Mouse (Mus musculus) embryo, embryonic 11 days (tissue): ENCODE measurements around the gene Ern1.
"Not testable (repeated sequence)": the region's sequence is repeated elsewhere in the genome, so short reads cannot be mapped to it uniquely, and the experiment has no call there.

Source experiments
- DNase-seq: peaks from one replicate; pipeline ENCODE4 v3.0.0-alpha.2; 2015

Ern1 gene

GRCm38 (mm10) chr11:106429689-106430088 is 58.0 kb downstream of the Ern1 start:
- no peak for DNase-seq

- DNase-seq: no peak
Observed at GRCm38 (mm10) chr11:106428556-106428955, 59.1 kb downstream of the Ern1 start.

- no peak for DNase-seq
Observed at GRCm38 (mm10) chr11:106428106-106428505, 59.5 kb downstream of the Ern1 start.

DNA sequence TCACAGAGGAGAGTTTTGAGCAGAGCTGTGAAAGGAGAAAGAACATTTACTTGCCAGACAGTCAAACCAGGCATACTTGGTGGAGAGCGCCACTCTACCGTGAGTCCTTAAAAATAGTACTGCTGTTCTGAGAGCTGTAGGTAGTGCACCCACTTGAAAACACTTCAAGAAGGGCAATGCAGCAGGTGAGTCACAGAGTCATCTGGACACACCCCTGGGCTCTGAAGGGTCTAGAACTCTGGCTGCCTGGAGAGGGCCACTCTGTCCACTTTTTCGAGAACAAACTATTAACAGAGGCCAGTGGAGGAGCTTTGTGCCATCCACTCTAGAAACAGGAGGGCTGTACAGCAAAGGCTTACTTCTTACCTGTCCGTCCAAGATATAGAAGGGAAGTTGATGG is 61.2 kb downstream of the Ern1 start:
- DNase-seq: no peak

DNA sequence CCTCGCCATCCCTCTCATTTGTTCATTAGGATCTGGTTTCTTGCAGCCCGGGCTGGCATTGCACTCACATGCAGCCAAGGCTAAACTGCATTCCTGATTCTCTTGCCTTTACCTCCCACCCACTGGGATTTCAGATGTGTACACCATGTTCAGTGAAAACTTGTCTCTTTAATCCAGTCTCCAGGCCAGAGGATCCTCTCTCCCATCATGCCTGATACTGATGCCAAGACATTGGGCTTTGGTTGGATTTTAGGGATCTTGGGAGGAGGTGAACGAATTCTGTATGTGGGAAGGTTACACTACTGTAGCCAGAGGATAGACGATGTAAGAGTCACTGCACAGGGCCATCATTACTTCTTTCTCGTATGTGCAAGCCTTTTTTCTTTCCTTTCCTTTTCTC is 62.5 kb downstream of the Ern1 start:
- no peak for DNase-seq

- DNase-seq: no peak
Observed at GRCm38 (mm10) chr11:106419262-106420102, 68.2 kb downstream of the Ern1 start.

DNA sequence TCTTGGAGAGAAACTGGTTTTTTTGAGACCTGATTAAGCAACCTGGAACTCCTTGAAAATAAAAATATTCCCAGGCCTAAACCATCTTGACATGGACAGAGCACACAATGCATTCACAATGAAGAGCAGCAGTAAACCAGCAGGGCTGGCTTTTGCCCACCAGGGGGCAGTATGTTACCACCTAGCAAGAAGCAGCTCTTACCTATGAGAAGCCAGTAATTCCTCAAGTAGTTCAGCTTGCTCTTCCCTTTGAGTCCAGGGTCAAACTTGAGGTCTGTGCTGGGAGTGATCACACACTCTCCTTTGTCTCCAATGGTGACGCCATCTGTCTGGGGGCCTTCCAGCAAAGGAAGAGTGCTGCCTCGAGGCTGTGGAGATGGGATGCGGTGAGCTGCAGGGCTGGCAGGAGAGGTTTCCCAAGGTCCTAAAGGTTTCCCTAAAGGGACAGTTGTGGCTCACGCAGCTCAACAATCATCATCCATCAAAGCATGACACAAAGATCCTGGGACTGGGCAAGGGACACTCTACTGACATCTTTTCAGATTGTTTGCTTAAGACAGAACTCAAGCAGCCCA is 68.9 kb downstream of the Ern1 start:
- peak; percentile 87 for DNase-seq

DNA sequence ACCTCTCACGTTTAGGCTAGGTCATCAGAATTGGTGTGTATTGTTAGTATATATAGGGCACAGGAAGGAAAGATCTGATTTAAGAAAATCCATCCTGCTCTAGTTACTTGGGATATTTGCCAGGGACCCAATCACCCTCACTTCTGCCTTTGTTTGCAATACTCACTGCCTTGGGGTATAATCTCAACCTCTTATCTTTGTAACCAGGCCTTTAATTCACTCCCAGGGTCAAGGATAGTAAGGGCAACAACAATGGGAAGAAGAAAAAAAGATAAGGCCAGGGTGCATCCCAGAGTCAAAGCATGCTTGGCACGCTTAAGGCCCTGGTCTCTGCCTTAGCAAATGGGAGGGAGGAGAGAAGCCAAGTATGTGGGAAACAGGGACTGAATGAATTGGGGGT is 69.8 kb downstream of the Ern1 start:
- DNase-seq: no peak

DNA sequence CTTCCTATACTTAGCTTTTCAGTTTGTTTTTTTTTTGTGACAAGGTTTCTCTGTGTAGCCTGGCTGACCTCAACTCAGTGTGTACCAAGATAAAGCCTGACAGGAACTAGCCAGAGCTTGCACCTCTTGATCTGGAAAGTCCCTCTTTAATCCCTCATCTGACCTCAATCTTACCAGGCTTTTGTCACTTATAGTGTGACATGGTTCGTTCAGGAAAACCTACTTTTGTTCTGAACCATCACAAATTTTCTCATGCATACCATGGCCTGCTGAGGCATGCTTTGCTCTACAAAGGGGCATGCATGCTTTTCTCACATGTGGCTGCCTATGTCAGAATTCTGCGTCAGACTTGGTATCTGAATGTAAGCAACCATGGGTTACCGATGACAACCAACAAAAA is 71.3 kb downstream of the Ern1 start:
- DNase-seq: no peak

GRCm38 (mm10) chr11:106412641-106413360 is 74.9 kb downstream of the Ern1 start:
- no peak for DNase-seq

- DNase-seq: no peak
Observed at GRCm38 (mm10) chr11:106411157-106411556, 76.5 kb downstream of the Ern1 start.

DNA sequence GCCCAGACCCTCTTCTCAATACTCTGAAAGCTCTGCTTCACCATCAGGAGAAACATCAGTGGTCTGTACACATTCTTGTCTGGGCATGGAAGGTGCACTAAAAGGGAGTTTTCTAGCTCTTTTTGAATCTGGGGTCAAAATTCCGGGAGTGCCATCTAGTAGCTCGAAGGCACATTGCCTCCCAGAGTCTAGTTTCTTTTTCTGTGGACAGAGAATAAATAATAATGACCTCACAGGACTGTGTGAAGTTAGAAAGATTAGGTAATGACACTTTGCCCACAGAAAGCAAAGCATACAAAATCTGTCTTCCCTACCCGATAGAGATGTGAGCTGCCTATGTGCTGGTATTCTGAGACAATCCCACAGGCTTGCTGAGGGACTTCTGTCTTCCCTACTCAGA is 77.1 kb downstream of the Ern1 start:
- DNase-seq: no peak

DNA sequence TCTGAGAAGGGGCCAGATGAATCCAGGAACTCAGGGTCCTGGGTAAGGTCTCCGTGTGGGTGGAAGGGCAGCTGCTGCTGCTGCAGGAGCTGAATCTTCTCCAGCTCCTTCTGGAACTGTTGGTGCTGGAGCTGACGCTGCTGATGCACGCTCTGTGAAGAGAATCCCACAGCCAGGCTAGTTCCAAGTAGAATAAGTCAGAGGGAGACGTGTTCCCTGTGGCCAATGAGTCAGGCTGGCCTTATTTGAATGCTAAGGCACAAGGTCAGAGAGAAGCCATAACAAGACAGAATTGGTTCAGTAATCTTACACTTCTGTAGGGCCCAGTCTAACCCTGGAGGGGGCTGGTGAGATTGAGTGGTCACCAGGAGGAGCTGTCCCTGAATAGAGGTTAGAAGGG is 77.6 kb downstream of the Ern1 start:
- DNase-seq: no peak

DNA sequence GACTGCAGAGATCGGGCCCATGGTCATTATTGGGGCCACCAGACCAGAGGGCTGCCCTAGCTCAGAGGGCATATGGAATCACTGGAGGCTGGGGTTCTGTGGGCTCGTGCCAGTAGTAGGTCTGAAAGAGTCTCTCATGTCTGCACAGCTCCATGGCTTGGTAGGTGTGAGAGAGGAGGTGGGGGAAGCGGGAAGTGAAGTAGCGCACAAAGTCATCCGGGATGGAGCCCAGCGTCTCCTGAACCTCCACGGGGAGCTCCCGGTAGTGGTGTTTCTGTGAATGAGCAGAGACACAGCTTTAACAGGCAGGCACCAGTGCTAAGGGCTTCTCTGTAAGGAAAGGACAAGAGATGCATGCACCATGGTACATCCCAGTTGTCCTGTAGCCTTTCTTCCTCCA is 89.2 kb downstream of the Ern1 start:
- DNase-seq: no peak

GRCm38 (mm10) chr11:106397656-106398055 is 90.0 kb downstream of the Ern1 start:
- DNase-seq: peak; percentile 19

GRCm38 (mm10) chr11:106394055-106394454 is 93.6 kb downstream of the Ern1 start:
- DNase-seq: not testable (repeated sequence)

- no peak for DNase-seq
Observed at GRCm38 (mm10) chr11:106393331-106393616, 94.4 kb downstream of the Ern1 start.

DNA sequence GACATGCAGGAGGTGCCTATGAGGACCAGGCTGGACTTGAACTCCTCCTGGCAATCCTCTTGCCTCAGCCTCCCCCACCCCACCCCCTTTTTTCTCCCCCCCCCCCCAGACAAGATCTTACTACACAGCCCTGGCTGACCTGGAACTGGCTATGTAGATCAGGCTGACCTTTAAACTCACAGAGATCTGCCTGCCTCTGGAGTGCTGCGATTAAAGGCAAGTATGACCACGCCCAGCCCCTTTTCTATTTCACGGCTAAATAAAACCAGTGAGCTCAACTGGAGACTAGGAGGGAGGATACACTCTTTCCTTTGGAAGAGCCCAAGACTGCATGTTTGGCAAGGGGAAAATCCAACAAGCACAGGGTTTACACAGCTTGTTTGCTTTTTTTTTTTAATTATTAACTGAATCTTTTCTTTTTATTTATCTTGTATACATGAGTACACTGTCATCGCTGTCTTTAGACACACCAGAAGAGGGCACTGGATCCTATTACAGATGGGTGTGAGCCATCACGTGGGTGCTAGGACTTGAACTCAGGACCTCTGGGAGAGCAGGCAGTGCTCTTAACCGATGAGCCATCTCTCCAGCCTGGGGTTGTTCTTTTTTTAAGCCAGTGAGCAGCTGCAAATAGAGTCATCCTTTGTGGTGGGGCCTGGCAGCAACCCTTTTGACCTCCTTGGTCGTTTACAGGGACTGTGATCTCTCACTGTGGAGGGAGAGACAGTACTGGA is 94.9 kb downstream of the Ern1 start:
- DNase-seq: no peak

- peak; percentile 83 for DNase-seq
Observed at GRCm38 (mm10) chr11:106391546-106392188, 96.0 kb downstream of the Ern1 start.

DNA sequence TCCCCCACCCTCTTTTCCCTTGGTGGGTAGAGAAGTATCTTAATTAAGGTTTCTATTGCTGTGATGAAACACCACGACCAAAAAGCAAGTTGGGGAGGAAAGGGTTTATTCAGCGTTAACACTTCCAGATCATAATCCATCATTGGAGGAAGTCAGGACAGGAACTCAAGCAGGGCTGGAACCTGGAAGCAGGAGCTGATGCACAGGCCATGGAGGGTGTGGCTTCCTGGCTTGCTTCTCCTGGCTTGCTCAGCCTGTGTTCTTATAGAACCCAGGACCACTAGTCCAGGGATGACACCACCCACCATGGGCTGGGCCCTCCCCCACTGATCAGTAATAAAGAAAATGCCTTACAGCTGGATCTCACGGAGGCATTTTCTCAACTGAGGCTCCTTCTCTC is 96.9 kb downstream of the Ern1 start:
- no peak for DNase-seq

DNA sequence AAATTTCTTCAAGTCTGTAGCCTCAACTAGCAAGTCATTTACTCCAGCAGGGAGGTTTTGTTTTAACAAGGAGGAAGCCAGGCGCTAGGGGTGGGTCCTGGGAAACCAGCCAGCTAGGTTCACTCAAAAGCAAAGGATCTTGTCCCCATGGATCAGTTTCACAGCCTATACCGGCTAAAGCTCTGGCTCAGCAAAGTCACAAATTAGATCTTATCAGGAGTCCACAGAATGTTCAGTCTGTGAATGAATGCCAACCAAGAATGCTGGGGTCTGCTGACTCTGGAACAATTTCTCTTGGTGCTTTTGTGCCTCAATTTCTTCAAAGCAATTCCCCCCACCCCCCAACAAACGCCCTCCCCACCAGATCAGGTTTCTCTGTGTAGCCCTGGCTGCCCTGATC is 98.0 kb downstream of the Ern1 start:
- DNase-seq: no peak

GRCm38 (mm10) chr11:106387791-106388216 is 99.8 kb downstream of the Ern1 start, which contains the start of gene Icam2:
Gene Icam2, minus strand, starts transcription at chr11:106388075.
- DNase-seq: no peak

DNA sequence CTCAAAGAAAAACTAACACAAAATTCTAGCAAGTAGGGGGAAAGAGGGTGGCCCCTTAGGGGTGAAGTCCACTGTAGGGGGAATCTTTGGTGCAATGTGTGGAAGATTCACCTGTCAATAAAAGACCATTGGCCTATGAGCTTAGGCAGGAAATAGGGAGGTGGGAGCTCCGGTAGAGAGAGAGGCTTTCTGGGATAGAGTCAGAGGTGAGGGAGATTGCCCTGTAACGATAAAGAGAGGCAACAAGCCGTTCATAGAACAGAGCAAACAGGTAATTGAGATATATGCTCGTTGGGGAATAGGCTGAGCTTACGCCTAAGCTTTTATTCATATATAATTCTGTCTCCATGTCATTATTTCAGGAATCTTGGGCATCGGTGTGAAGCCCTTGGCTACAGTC is 100.6 kb downstream of the Ern1 start:
- no peak for DNase-seq
